Mouse (Mus musculus) heart, embryonic 11.5 days (tissue): ENCODE measurements around the gene Def6. TPM values are rescaled to one million over a fixed set of nuclear protein-coding genes. Genes with fewer than 3 reads are reported as not detected.

Source experiments
- ATAC-seq: fragments of 200-750 bp; cut with Nextera tagmentation; replicated peaks from 2 replicates; pipeline ENCODE4 v1.8.0; 2017; ENCODE audit warnings: moderate library complexity; ENCODE audit not compliant: insufficient number of reproducible peaks, low FRiP score, low TSS enrichment
- H3K27ac ChIP-seq: fragments of 300-500 bp; sonication (generic); 2 replicates; pipeline ENCODE4 v1.5.1; 2014; ENCODE audit warnings: mild to moderate bottlenecking, low read depth, low read length
- H3K27me3 ChIP-seq: fragments of 300-500 bp; sonication (generic); 2 replicates; pipeline ENCODE4 v1.6.1; 2014; ENCODE audit warnings: mild to moderate bottlenecking, low read length, mixed read lengths; ENCODE audit not compliant: control insufficient read depth, insufficient read depth
- H3K36me3 ChIP-seq: fragments of 300-500 bp; sonication (generic); 2 replicates; pipeline ENCODE4 v1.6.1; 2014; ENCODE audit warnings: mild to moderate bottlenecking, low read length, moderate library complexity, mixed read lengths; ENCODE audit not compliant: control insufficient read depth, insufficient read depth
- H3K4me1 ChIP-seq: fragments of 300-500 bp; sonication (generic); 2 replicates; pipeline ENCODE4 v1.6.1; 2014; ENCODE audit warnings: low read length; ENCODE audit not compliant: control insufficient read depth, insufficient read depth
- H3K4me2 ChIP-seq: fragments of 300-500 bp; sonication (generic); 2 replicates; pipeline ENCODE4 v1.6.1; 2014; ENCODE audit warnings: mild to moderate bottlenecking, moderate library complexity
- H3K4me3 ChIP-seq: fragments of 300-500 bp; sonication (generic); 2 replicates; pipeline ENCODE4 v1.5.1; 2014; ENCODE audit warnings: low read depth, low read length
- H3K9ac ChIP-seq: fragments of 300-500 bp; sonication (generic); 2 replicates; pipeline ENCODE4 v1.6.1; 2014; ENCODE audit warnings: mild to moderate bottlenecking, low read depth, low read length, moderate library complexity
- H3K9me3 ChIP-seq: fragments of 300-500 bp; sonication (generic); replicated peaks from 2 replicates; pipeline ENCODE4 v1.6.1; 2016; ENCODE audit warnings: low read length; ENCODE audit not compliant: control insufficient read depth
- WGBS: fragments of 180-500 bp; shearing (Covaris S2); extraction: QIAGEN DNeasy Blood & Tissue Kit; methylation state at CpG from one replicate; pipeline ENCODE4 v1.1.7; 2014; ENCODE audit not compliant: insufficient replicate concordance; 5-methylcytosine and 5-hydroxymethylcytosine counted together
- polyA plus RNA-seq: library from polyadenylated mRNA; unstranded; fragments of >200 nt; fragmentation: Nextera tagmentation; extraction: Ambion mirVana; gene quantifications from 2 replicates; pipeline ENCODE4 v1.2.1, GENCODE M21; 2014

Def6 gene
- polyA plus RNA-seq, 1 experiment from 2014 or later: 2.6 TPM

DNA sequence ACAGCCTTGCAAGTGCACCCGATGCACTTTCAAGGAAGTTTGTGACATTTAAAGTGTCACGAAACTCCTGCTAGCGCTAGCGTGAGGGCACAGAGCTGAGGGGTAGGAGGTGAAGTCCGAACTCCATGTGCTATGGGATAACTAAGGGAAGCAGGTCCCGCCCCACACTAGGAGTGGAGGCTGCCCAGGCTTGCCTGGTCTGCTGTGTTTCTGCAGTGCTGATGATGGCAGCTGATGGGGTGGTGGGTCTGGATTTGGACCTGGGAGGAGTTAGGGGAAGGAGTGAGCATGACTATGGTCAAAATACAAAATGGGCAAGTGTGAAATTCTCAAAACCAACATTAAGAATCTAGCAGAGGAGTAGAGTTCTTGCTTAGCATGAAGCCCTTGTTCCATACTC is 22.9 kb downstream of the Def6 start:
- WGBS: 78% methylated on average over 6 of the region's 6 CpGs
- Histone ChIP-seq H3K36me3 (no peaks in the 10 kb centered on the region), H3K9me3 (no peaks in the 10 kb centered on the region), H3K4me2 (no peak overlapping the region), H3K4me3 (no peak overlapping the region), H3K4me1 (peaks cover 11% of the 10 kb centered on the region), H3K27ac (no peak overlapping the region), H3K27me3 (no peaks in the 10 kb centered on the region), H3K9ac (no peak overlapping the region)
- ATAC-seq: no peak

DNA sequence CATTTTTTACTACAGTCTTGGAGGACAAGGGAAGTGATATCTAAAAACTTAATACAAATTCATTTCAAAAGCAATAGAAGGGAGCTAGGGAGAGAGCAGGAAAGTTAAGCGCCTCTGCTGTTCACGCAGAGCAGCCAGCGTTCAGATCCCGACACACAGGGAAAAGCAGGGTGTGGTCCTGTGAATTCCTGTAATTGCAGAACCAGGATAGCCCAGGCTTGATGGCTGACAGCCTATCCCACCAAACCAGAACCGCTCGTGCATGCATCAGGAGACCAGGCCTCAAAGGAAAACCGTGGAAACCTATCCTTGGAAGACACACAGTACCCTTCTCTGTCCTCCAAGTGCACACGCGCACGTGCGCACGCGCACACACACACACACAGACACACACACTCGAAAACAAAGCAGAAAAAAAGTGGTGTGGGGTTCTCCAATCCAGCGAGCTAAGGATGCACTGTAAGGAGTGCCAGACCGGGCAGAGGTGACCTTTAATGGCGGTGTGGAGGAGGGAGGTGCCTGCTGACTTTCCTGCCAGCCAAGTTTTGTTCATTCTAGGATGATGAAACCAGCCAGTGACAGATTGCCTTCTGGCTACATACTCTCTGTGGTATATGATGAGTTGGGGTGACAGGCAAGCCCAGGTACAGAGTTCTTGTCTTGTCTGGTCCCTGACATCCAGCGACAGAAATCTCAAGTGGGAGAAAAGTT is 23.6 kb downstream of the Def6 start:
- no peak overlapping the region for H3K9ac ChIP-seq
- peaks cover 5% of the 10 kb centered on the region; the same call in 1 of the 2 replicates for H3K4me1 ChIP-seq
- H3K4me2 ChIP-seq: no peak overlapping the region
- no peaks in the 10 kb centered on the region for H3K9me3 ChIP-seq
- no peak overlapping the region for H3K4me3 ChIP-seq
- ATAC-seq: no peak
- no peak overlapping the region for H3K27ac ChIP-seq
- no peaks in the 10 kb centered on the region for H3K27me3 ChIP-seq
- 83% methylated on average over 18 of the region's 18 CpGs for WGBS
- no peaks in the 10 kb centered on the region for H3K36me3 ChIP-seq

DNA sequence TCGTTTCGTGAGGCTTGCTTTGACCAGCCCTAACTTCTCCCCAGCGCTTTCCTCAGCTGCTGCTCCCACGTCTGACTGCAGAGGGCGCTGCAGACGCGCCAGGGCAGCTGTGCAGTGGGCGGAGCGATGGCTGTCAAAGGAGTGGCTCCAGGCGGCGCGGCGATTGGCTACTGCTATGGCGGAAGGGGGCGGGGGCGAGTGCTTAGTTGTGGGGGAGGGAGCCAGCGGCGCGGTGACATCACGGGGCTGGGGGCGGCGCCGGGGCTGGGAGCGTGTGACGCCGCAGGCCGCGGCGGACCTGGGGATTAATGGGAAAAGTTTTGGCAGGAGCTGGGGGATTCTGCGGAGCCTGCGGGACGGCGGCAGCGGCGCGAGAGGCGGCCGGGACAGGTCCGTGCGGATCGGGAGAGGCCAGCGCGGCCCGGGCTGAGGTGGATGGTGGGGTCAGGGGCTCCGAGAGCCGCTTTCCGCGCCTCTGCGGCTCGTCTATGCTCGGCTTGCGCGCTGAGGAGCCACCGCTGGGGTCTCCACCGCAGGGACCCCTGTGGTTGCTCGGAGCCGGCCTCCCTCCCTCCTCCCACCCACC is 25.0 kb downstream of the Def6 start, which contains the start of gene Ppard:
Gene Ppard (plus strand): TSS at position 226 of the 586 bp plus-strand sequence.
- ATAC-seq: peak; percentile 88
- no peaks in the 10 kb centered on the region for H3K27me3 ChIP-seq
- H3K4me3 ChIP-seq: peak within 1 kb of the TSS; percentile 90
- H3K9me3 ChIP-seq: no peaks in the 10 kb centered on the region
- peak within 1 kb of the TSS; percentile 23; the same call in 1 of the 2 replicates for H3K27ac ChIP-seq
- H3K9ac ChIP-seq: peak within 1 kb of the TSS; percentile 93
- H3K4me1 ChIP-seq: 0 out of 2 replicates have a peak, but pooled peaks cover 3% of the 10 kb centered on the region
- 1% methylated on average over 57 of the region's 57 CpGs for WGBS
- peak within 1 kb of the TSS; percentile 90 for H3K4me2 ChIP-seq
- no peaks in the 10 kb centered on the region for H3K36me3 ChIP-seq

DNA sequence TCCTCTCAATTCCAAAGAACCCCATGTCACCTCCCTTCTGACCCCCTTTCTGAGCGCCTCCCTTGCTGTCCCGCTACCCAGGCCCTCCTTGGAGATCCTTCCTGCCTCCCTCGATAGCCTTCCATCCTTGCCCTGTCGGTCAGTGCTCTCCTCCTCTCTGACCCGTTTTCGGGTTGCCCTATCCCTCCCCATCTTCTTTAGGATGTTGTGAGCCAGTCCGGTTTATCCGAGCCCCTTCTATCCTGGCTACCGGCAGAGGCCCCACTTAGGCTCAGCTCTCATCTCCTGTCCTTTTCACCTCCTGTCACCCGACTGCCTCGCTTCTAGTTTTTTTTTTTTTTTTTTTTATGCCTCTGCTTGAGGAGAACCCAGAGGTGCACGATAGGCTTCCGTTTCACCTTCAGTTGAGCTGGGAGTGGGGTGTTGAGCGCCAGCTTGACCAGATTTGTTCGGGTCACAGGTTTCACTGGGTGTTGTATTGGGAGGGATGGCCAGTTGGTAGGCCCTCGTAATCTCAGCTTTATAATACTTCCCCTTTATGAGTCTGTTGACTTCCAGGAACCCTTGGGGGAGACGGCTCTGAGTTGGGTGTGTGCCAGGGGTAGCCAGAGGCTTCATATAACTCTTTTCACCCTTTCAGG is 25.6 kb downstream of the Def6 start:
- Histone ChIP-seq H3K36me3 (no peaks in the 10 kb centered on the region), H3K27me3 (no peaks in the 10 kb centered on the region), H3K4me2 (peak overlapping the region; percentile 90), H3K9ac (peak overlapping the region; percentile 93), H3K4me3 (peak overlapping the region; percentile 90), H3K9me3 (no peaks in the 10 kb centered on the region), H3K27ac (peak overlapping the region; percentile 23; the same call in 1 of the 2 replicates), H3K4me1 (0 out of 2 replicates have a peak, but pooled peaks cover 3% of the 10 kb centered on the region)
- peak; percentile 18; the same call in 1 of the 2 replicates for ATAC-seq
- 6% methylated on average over 17 of the region's 17 CpGs for WGBS

DNA sequence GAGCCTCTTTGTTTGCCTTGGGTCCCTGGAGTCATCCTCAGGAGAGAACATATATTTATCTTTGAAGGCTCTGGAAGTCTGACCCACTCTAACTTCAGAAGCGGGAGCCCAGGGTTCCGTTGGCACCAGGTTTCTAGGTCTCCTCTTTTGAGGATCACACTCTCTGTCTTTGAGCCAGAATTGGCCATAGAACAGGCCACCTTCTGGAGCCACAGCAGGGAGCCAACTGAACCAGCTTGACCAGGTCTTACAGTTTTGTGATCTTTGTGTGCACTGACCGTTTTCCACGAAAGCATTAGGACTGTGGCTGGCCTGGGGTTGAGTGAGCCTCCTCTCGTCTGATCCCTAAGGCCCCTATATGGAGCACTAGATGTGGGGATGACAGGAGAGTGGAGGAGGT is 27.1 kb downstream of the Def6 start:
- no peak overlapping the region for H3K9ac ChIP-seq
- H3K9me3 ChIP-seq: no peaks in the 10 kb centered on the region
- ATAC-seq: no peak
- H3K4me2 ChIP-seq: no peak overlapping the region
- no peak overlapping the region for H3K27ac ChIP-seq
- H3K4me1 ChIP-seq: 0 out of 2 replicates have a peak, but pooled peaks cover 3% of the 10 kb centered on the region
- H3K4me3 ChIP-seq: no peak overlapping the region
- no peaks in the 10 kb centered on the region for H3K36me3 ChIP-seq
- WGBS: 83% methylated on average over 5 of the region's 5 CpGs
- H3K27me3 ChIP-seq: no peaks in the 10 kb centered on the region

DNA sequence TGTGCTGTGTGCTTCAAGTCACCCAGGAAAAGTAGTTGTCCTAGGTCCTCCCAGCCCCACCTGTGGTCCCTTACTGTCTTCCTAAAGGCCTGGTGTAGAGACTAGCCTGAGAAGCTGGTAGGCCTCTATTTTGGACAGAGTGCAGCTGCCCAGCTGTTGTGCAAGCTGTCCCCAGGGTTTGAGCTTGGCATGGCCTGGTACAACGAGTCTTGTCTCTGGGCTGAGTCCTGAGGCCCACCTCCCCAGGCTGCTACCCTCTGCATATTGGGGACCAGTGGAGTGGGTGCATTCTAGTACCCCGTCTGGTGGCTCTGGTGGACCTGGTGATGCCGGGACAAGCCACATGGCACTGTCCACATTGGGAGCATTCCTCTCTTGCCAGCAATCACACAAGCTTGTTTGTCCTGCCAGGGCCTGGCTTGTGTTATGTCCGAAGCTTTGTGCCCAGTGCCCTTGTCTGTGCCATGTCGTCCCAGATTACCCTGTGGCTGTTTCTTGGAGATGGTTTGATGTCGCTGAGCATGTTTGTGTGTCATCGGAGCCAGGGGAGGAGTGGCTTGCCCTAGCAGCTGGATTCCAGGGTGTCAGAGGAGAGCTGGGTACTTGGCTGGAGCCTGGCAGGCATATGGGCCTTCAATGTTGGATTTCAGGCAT is 28.5 kb downstream of the Def6 start:
- WGBS: 82% methylated on average over 7 of the region's 7 CpGs
- H3K9ac ChIP-seq: no peak overlapping the region
- H3K9me3 ChIP-seq: no peaks in the 10 kb centered on the region
- H3K27me3 ChIP-seq: no peaks in the 10 kb centered on the region
- no peak for ATAC-seq
- H3K36me3 ChIP-seq: no peaks in the 10 kb centered on the region; the same call in 1 of the 2 replicates
- H3K27ac ChIP-seq: no peak overlapping the region
- H3K4me2 ChIP-seq: no peak overlapping the region
- H3K4me3 ChIP-seq: no peak overlapping the region
- H3K4me1 ChIP-seq: 0 out of 2 replicates have a peak, but pooled peaks cover 3% of the 10 kb centered on the region

DNA sequence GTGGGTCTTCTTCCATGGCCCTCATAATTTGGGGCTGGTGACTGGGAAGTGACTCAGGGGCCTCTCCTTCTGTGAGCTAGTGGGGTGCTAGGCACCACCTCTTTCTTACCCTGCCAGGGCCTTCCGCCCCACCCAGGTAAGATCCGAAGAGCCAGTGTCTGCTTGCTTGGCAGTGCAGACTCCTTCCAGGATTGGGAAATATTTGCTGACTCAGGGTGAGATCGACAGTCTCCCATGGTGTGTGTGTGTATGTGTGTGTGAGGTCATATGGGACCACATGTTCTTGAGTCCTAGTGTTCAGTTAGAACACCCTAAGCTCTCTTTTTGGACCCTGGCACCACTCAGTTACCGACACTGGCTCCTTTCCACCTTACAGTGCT is 29.0 kb downstream of the Def6 start:
- Histone ChIP-seq H3K27ac (no peak overlapping the region), H3K9me3 (no peaks in the 10 kb centered on the region), H3K27me3 (no peaks in the 10 kb centered on the region), H3K4me2 (no peak overlapping the region), H3K9ac (no peak overlapping the region), H3K4me1 (0 out of 2 replicates have a peak, but pooled peaks cover 3% of the 10 kb centered on the region), H3K4me3 (no peak overlapping the region), H3K36me3 (no peaks in the 10 kb centered on the region; the same call in 1 of the 2 replicates)
- ATAC-seq: no peak
- WGBS: 78% methylated on average over 4 of the region's 4 CpGs

DNA sequence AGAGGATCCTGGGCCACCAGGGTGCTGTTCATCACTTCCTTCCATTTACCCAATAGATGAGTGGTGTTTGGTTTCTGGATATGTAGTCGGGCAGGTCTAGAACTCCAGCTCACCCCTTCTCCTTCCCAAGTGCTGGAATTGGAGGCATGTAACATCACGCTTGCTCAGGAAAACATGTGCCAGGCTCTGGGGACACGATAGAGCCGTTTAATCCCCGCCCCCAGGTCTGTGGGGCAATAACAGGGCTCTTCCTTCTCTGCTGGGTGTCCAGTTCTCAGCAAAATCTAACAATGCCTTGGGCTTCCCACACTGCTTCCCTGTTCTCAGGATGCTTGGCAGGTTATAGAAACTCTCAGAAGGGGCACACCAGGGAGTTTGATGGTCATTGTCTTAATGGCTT is 29.8 kb downstream of the Def6 start:
- Histone ChIP-seq H3K36me3 (no peaks in the 10 kb centered on the region; the same call in 1 of the 2 replicates), H3K9me3 (no peaks in the 10 kb centered on the region), H3K4me2 (no peak overlapping the region), H3K27me3 (no peaks in the 10 kb centered on the region), H3K4me1 (peaks cover 7% of the 10 kb centered on the region; the same call in 1 of the 2 replicates), H3K27ac (no peak overlapping the region), H3K4me3 (no peak overlapping the region), H3K9ac (no peak overlapping the region)
- WGBS: 79% methylated on average over 5 of the region's 5 CpGs
- no peak for ATAC-seq
